Mouse (Mus musculus) midbrain, embryonic 10.5 days (tissue): ENCODE data around the gene Itih3. TPM values are rescaled to one million over a fixed set of nuclear protein-coding genes. Genes with fewer than 3 reads are reported as not detected.
A peak's percentile ranks its signal among the peaks of the same experiment; 100 is the strongest.

Experiments
- DNase-seq: peaks from one replicate; pipeline ENCODE4 v3.0.0-alpha.2; 2017; ENCODE audit warnings: low spot score
- H3K27ac ChIP-seq: fragments of 300-500 bp; sonication (generic); replicated peaks from 2 replicates; pipeline ENCODE4 v1.5.1; 2016; ENCODE audit warnings: mild to moderate bottlenecking
- H3K27me3 ChIP-seq: fragments of 300-500 bp; sonication (generic); 2 replicates; pipeline ENCODE4 v1.6.1; 2016; ENCODE audit warnings: low read depth, mild to moderate bottlenecking; ENCODE audit not compliant: poor library complexity, severe bottlenecking
- H3K36me3 ChIP-seq: fragments of 300-500 bp; sonication (generic); 2 replicates; pipeline ENCODE4 v1.6.1; 2016; ENCODE audit warnings: mild to moderate bottlenecking, moderate library complexity
- H3K4me1 ChIP-seq: fragments of 300-500 bp; sonication (generic); 2 replicates; pipeline ENCODE4 v1.6.1; 2016
- H3K4me3 ChIP-seq: fragments of 300-500 bp; sonication (generic); 2 replicates; pipeline ENCODE4 v1.5.1; 2016; ENCODE audit warnings: mild to moderate bottlenecking, moderate library complexity
- H3K9me3 ChIP-seq: fragments of 300-500 bp; sonication (generic); replicated peaks from 2 replicates; pipeline ENCODE4 v1.6.1; 2016; ENCODE audit warnings: mild to moderate bottlenecking
- WGBS: fragments of 180-500 bp; shearing (Covaris S2); methylation state at CpG from one replicate; pipeline ENCODE4 v1.1.7; 2016; 5-methylcytosine and 5-hydroxymethylcytosine counted together
- polyA plus RNA-seq: library from polyadenylated mRNA; unstranded; fragments of >200 nt; fragmentation: Nextera tagmentation; extraction: Ambion mirVana; gene quantifications from 2 replicates; pipeline ENCODE4 v1.2.1, GENCODE M21; 2016

Itih3 gene
- polyA plus RNA-seq, 1 experiment from 2014 or later: 0.59 TPM

GRCm38 (mm10) chr14:30925492-30925891 is 1.9 kb upstream of the Itih3 start:
- H3K27ac ChIP-seq: no peak overlapping the region
- H3K4me1 ChIP-seq: peaks cover 14% of the 10 kb centered on the region
- DNase-seq: no peak
- H3K36me3 ChIP-seq: no peaks in the 10 kb centered on the region
- no peaks in the 10 kb centered on the region for H3K9me3 ChIP-seq
- no peaks in the 10 kb centered on the region for H3K27me3 ChIP-seq
- 94% methylated on average over 3 of the region's 3 CpGs for WGBS
- no peak overlapping the region for H3K4me3 ChIP-seq

- Histone ChIP-seq H3K27ac (peak overlapping the region; percentile 64), H3K9me3 (no peaks in the 10 kb centered on the region), H3K27me3 (no peaks in the 10 kb centered on the region), H3K36me3 (no peaks in the 10 kb centered on the region), H3K4me3 (no peak overlapping the region), H3K4me1 (peaks cover 14% of the 10 kb centered on the region)
- WGBS: 75% methylated on average over 8 of the region's 8 CpGs
- no peak for DNase-seq
Measured at GRCm38 (mm10) chr14:30922053-30922670, 1.4 kb downstream of the Itih3 start.

- 91% methylated on average over 1 of the region's 1 CpGs for whole genome bisulfite sequencing
- Histone ChIP-seq H3K27me3 (no peaks in the 10 kb centered on the region), H3K9me3 (no peaks in the 10 kb centered on the region), H3K36me3 (no peaks in the 10 kb centered on the region), H3K27ac (no peak overlapping the region), H3K4me3 (no peak overlapping the region), H3K4me1 (no peaks in the 10 kb centered on the region)
- no peak for DNase-seq
Measured at GRCm38 (mm10) chr14:30916516-30916915, 7.0 kb downstream of the Itih3 start.

- DNase-seq: no peak
- H3K4me1 ChIP-seq: no peaks in the 10 kb centered on the region
- H3K27ac ChIP-seq: no peak overlapping the region
- no peaks in the 10 kb centered on the region for H3K9me3 ChIP-seq
- H3K36me3 ChIP-seq: no peaks in the 10 kb centered on the region
- no peak overlapping the region for H3K4me3 ChIP-seq
- no peaks in the 10 kb centered on the region for H3K27me3 ChIP-seq
- WGBS: 88% methylated on average over 5 of the region's 5 CpGs
Measured at GRCm38 (mm10) chr14:30913404-30913803, 10.2 kb downstream of the Itih3 start.

- H3K36me3 ChIP-seq: no peaks in the 10 kb centered on the region
- no peaks in the 10 kb centered on the region for H3K27me3 ChIP-seq
- H3K4me3 ChIP-seq: no peak overlapping the region
- DNase-seq: no peak
- no peaks in the 10 kb centered on the region for H3K9me3 ChIP-seq
- no peak overlapping the region for H3K27ac ChIP-seq
- no peaks in the 10 kb centered on the region for H3K4me1 ChIP-seq
- WGBS: 80% methylated on average over 8 of the region's 8 CpGs
Measured at GRCm38 (mm10) chr14:30912641-30913040, 10.9 kb downstream of the Itih3 start.

GRCm38 (mm10) chr14:30911141-30911540 is 12.4 kb downstream of the Itih3 start:
- Histone ChIP-seq H3K36me3 (no peaks in the 10 kb centered on the region), H3K4me3 (no peak overlapping the region), H3K27ac (no peak overlapping the region), H3K9me3 (no peaks in the 10 kb centered on the region), H3K27me3 (no peaks in the 10 kb centered on the region), H3K4me1 (no peaks in the 10 kb centered on the region)
- 90% methylated on average over 8 of the region's 8 CpGs for WGBS
- no peak for DNase-seq

- no peak overlapping the region for H3K4me3 ChIP-seq
- H3K27me3 ChIP-seq: no peaks in the 10 kb centered on the region
- 86% methylated on average over 3 of the region's 3 CpGs for WGBS
- DNase-seq: no peak
- no peak overlapping the region for H3K27ac ChIP-seq
- no peaks in the 10 kb centered on the region for H3K4me1 ChIP-seq
- no peaks in the 10 kb centered on the region for H3K9me3 ChIP-seq
- no peaks in the 10 kb centered on the region for H3K36me3 ChIP-seq
Measured at GRCm38 (mm10) chr14:30907814-30908265, 15.7 kb downstream of the Itih3 start.

GRCm38 (mm10) chr14:30906001-30906400 is 17.6 kb downstream of the Itih3 start:
- Histone ChIP-seq H3K9me3 (no peaks in the 10 kb centered on the region), H3K27ac (no peak overlapping the region), H3K36me3 (no peaks in the 10 kb centered on the region), H3K4me1 (no peaks in the 10 kb centered on the region), H3K27me3 (no peaks in the 10 kb centered on the region), H3K4me3 (no peak overlapping the region)
- no peak for DNase-seq
- WGBS: 88% methylated on average over 6 of the region's 6 CpGs

- Histone ChIP-seq H3K9me3 (peaks cover 8% of the 10 kb centered on the region; the same call in 1 of the 2 replicates), H3K36me3 (no peaks in the 10 kb centered on the region), H3K4me3 (no peak overlapping the region), H3K4me1 (peaks cover 6% of the 10 kb centered on the region; the same call in 1 of the 2 replicates), H3K27ac (no peak overlapping the region), H3K27me3 (no peaks in the 10 kb centered on the region)
- DNase-seq: no peak
- WGBS: 88% methylated on average over 8 of the region's 8 CpGs
Measured at GRCm38 (mm10) chr14:30904307-30904706, 19.3 kb downstream of the Itih3 start.

- no peak overlapping the region for H3K4me3 ChIP-seq
- 80% methylated on average over 3 of the region's 3 CpGs for WGBS
- no peaks in the 10 kb centered on the region for H3K36me3 ChIP-seq
- H3K27ac ChIP-seq: no peak overlapping the region
- H3K4me1 ChIP-seq: peaks cover 6% of the 10 kb centered on the region; the same call in 1 of the 2 replicates
- no peak for DNase-seq
- peaks cover 11% of the 10 kb centered on the region; the same call in 1 of the 2 replicates for H3K9me3 ChIP-seq
- no peaks in the 10 kb centered on the region for H3K27me3 ChIP-seq
Measured at GRCm38 (mm10) chr14:30903036-30903435, 20.5 kb downstream of the Itih3 start.

GRCm38 (mm10) chr14:30902628-30903027 is 20.9 kb downstream of the Itih3 start:
- Histone ChIP-seq H3K27me3 (no peaks in the 10 kb centered on the region), H3K9me3 (peaks cover 11% of the 10 kb centered on the region; the same call in 1 of the 2 replicates), H3K36me3 (no peaks in the 10 kb centered on the region), H3K4me1 (peaks cover 6% of the 10 kb centered on the region; the same call in 1 of the 2 replicates), H3K27ac (no peak overlapping the region), H3K4me3 (no peak overlapping the region)
- WGBS: 93% methylated on average over 5 of the region's 5 CpGs
- DNase-seq: no peak

- no peak for DNase-seq
Measured at GRCm38 (mm10) chr14:30899972-30900371, 23.6 kb downstream of the Itih3 start.

GRCm38 (mm10) chr14:30888271-30888732 is 35.3 kb downstream of the Itih3 start:
- no peaks in the 10 kb centered on the region for H3K27me3 ChIP-seq
- no peaks in the 10 kb centered on the region for H3K36me3 ChIP-seq
- H3K27ac ChIP-seq: no peak overlapping the region
- no peaks in the 10 kb centered on the region for H3K9me3 ChIP-seq
- H3K4me1 ChIP-seq: peaks cover 6% of the 10 kb centered on the region
- no peak for DNase-seq
- WGBS: 28% methylated on average over 9 of the region's 9 CpGs
- H3K4me3 ChIP-seq: no peak overlapping the region

More at GRCm38 (mm10) chr14:30899972-30900371, 23.6 kb downstream of the Itih3 start:
- no peaks in the 10 kb centered on the region for H3K27me3 ChIP-seq
- H3K27ac ChIP-seq: no peak overlapping the region
- H3K9me3 ChIP-seq: peaks cover 11% of the 10 kb centered on the region; the same call in 1 of the 2 replicates
- no peak overlapping the region for H3K4me3 ChIP-seq
- H3K4me1 ChIP-seq: peaks cover 9% of the 10 kb centered on the region
- no peaks in the 10 kb centered on the region for H3K36me3 ChIP-seq
- WGBS: 42% methylated on average over 3 of the region's 3 CpGs
